Mouse (Mus musculus): Measurements from ENCODE around the gene Phex.

Gene Phex

GRCm38 (mm10) chrX:157307411-157307810 lies 107.7 kb downstream of the Phex start:
- DNase-seq (ENCODE audit: low spot score): peak; percentile 66

DNA sequence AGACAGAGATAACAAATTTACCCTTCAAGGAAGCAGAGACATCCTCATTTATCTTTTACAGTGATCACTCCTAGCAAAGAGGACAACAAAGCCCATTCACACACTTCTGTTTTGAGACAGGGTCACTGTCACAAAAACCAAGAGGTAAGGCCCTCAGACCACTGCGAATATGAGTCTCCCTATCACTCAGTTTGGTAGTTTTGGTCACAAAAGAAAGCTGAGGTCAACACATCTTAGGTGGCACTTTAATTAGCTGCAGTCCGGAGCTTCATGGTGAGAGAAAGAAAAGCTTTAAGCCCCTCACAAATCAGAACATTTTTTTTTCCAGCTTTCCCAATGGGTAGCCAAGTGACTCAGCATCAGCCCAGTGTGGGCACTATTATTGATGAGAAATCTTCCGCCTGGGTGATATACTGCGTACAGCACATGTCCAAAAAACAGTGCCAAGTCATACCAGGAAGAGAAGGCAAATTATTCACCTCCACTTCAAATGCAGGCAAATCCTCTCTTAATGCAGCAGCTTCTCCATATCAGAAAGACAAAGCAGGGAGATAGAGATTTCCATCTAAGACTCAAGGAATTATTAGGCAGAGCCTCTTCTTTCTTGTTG lies 108.2 kb downstream of the Phex start:
- peak; percentile 25 for DNase-seq (ENCODE audit: low spot score)

GRCm38 (mm10) chrX:157305852-157306232 lies 109.3 kb downstream of the Phex start:
- no peak for DNase-seq (ENCODE audit: low spot score)

GRCm38 (mm10) chrX:157305193-157305851 lies 109.8 kb downstream of the Phex start:
- no peak for DNase-seq (ENCODE audit: low spot score)

GRCm38 (mm10) chrX:157292411-157292810 lies 122.7 kb downstream of the Phex start:
- DNase-seq (ENCODE audit: low spot score): no peak

GRCm38 (mm10) chrX:157276581-157276980 lies 138.5 kb downstream of the Phex start:
- DNase-seq (ENCODE audit: low spot score): no peak

DNA sequence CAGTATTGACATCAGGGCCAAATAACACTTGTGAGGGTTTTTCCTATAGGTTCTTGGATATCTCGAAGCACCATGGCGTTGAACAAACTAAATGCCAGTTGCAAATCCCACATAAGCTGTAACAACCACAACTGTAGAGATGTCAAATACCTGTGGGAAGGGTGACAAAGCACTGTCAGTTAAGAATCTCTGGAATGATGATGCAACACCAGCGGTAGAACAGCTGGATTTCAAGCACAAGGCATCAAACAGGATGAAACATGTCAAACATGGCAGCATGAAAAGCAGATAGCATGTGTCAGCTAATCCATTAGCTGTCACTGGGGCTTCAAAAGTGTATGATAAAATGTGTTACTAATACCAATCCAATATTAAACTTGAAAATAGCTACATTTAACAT lies 141.8 kb downstream of the Phex start:
- no peak for DNase-seq (ENCODE audit: low spot score)

GRCm38 (mm10) chrX:157271609-157272008 lies 143.5 kb downstream of the Phex start:
- DNase-seq (ENCODE audit: low spot score): no peak

GRCm38 (mm10) chrX:157269726-157270305 lies 145.3 kb downstream of the Phex start:
- peak; percentile 50 for DNase-seq (ENCODE audit: low spot score)

DNA sequence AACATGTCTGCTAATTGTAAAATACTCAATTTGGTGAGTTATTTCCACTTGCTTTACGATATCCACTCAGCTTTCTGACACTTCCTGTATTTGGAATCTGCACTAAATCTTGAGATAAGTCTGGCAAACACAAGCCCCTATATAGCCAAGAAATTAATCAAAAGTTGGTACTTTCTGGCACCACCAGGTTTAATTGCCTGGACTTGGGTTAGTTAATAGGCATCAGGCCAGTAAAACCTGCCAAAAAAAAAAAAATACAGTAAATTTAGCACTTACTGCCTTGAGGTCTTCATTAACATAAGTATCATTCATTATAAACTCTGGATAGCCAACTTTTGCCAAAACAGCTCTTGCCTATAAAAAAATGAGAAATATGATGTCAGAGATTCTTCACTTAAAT lies 147.0 kb downstream of the Phex start:
- DNase-seq (ENCODE audit: low spot score): no peak

DNA sequence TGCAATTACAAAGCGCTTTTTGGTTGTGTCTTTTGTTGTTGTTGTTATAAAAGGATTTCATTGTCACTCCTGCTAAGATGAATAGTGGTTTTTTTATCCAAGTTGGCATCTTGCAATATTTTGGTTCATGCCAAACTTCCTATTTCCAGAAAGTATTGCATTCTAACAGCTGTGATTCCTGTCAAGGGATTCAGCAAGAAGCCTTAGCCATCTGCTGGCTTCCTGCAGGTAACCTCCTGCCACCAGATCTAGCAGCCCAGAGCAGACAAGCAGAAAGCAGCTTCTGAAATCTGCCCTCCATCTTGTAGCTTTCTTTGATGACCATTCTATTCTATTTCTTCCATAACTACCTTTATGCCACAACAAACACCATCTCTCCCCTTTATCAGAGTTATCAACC lies 212.4 kb downstream of the Phex start:
- DNase-seq (ENCODE audit: low spot score): no peak

DNA sequence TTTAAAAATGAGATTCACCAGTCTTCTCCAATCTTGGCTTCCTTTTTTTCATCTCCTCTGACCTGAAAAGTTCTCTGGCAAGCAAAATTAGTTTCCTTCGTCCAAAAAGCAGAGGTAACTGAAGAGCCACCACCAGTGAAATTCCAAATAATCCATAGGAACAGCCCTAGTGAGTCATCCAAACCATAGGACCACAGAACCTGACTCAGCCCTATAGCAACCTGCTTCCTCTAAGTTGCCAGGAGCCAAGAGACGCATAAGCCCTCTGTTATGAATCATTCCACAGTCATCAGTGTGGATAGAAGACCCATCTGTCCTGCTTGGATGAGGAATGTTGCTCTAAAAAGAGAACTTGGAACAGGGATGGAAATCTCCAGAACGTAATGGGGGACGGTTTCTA lies 230.9 kb downstream of the Phex start:
- no peak for DNase-seq (ENCODE audit: low spot score)

DNA sequence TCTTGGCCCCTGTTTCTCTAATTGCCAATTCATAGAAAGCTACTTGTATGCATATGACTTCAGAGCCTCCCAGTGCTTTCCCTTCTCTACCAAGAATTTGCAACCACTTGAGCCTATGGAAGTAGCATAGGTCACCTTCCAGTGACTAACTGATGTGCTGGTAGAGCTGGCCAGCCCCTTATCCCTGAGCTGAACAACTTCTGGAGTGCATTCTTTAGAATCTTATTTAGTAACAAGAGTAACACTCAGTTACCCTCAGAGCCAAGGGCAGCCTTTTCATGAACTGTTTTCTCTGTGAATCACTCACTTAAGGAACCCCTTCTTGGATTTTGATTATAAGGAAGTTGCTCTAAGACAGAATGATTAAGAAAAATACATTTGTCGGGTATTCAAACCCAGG lies 234.3 kb downstream of the Phex start:
- no peak for DNase-seq (ENCODE audit: low spot score)

DNA sequence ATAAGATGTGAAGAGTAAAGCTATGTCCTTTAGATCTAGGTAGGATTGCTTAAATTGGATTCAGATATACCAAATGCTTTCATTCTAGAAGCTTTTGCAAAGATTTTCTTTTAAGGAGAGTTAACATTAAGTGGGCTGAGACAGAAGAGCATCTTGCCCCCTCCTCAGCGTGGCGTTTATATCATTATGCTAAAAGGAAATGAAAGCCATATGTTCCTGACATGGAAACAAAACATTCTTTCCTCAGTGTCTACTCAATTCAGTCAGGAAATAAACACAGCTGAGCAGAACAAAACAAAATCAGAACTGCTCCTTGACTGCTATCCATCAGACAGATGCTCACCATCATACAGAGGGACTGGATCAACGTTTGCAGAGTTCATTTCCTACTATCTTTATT lies 251.0 kb downstream of the Phex start:
- DNase-seq (ENCODE audit: low spot score): no peak

DNA sequence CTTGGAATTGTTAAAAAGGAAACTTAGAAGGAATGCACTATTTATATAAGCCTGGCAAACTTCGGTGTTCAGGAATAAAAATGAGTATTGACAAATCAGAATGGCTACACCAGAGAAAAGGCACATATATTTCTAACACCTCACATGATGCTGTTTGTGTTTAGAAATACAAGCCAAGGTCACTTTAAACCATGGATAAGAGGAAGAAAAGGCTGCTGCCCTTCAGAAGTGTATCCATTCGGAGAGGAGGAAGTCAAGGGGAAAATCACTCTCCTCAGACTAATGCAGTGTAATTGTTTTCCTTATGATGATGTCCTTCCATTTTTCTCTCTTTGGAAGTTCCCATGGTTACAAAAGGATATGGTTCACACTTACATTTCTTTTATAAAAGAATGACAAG lies 251.7 kb downstream of the Phex start:
- DNase-seq (ENCODE audit: low spot score): no peak

- no peak for DNase-seq (ENCODE audit: low spot score)
Measured at GRCm38 (mm10) chrX:157144675-157145074, 270.4 kb downstream of the Phex start.

DNA sequence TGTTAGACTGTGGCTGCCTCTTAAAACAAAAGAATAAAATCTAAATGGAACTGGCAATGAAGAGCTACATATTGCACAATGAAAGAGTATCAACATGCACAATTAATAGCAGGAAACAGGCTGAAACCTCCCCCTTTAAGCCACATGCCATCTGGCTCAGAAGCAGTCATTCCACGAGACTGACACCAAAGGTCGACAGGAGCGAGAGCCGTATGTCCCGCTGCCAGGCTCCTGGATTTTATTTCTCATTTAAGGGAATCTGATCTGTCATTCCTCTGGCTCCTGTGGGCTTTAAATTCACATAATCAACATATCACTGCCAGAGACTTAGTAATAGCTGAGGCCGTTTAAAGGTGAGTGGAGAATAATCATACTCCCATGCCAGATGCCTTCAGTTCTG lies 275.5 kb downstream of the Phex start:
- no peak for DNase-seq (ENCODE audit: low spot score)
